Mouse (Mus musculus): ENCODE measurements around the gene Hoxa2.

DNA sequence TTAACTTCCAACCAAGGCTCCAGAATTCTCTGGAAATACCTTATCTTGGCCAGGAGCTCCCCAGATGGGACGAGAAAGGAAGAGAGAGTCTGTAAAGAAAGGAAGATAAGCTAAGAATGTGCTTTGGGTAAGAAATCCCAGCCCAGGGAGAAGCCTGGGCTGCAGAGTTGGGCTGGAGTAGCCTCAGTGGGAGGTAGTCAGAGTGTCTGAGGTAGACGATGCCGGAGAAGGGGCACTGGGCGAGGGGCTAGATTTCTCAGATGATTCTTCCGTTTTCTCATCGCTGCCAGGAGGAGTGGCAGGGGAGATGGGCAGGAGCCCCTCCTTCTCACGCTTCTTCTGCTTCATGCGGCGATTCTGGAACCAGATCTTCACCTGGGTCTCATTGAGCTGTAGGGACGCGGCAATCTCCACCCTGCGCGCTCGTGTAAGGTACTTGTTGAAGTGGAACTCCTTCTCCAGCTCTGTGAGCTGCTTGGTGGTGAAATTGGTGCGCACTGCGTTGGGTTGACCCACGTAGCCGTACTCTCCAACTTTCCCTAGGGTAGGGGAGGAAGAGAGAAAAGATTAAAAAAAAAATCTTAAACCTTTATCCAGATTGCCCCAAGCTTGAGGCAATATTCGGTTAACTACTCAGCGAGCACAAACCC, 8.0 kb downstream of the Hoxa2 start:
- TF ChIP-seq CTCF (IDR thresholded peaks at IDR 0.05; ENCODE audit: borderline replicate concordance, control insufficient read depth, extremely low read depth, insufficient read depth, low read length, poor library complexity) = no peak
- no peak for TF ChIP-seq POLR2A (IDR thresholded peaks at IDR 0.05; ENCODE audit: control insufficient read depth, extremely low read depth, insufficient read depth, low read length, poor library complexity)
